Mouse (Mus musculus): ENCODE results near the gene 1700014D04Rik. TPM values are rescaled to one million over a fixed set of nuclear protein-coding genes. Genes with fewer than 3 reads are reported as not detected.

The 1700014D04Rik gene
- polyA plus RNA-seq, 1 experiment from 2014 or later: 0.05 TPM

DNA sequence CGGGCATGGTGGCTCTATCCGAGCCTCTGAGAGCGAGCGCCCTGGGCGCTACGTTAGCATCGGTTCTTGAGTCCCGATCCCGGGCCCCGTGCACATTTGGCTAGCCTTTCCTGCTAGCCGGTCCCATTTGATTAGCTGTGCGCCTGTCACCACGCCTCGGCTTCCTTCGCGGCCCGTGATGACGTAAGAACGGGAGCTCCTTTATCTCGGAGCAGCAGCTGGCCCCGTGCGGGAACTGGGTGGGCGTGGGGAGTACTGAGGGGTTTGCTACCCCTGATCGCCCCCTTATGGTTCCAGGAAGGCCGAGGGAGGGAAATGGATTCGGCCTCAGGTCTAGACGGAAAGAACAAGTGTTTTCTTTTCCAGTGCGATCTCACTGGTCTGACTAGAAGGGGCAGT lies 23.6 kb upstream of the 1700014D04Rik start:
- 0% methylated on average over 28 of the region's 28 CpGs for WGBS
- peak overlapping the region; percentile 85 for H3K4me3 ChIP-seq (ENCODE audit: low read depth, low read length)
- H3K9ac ChIP-seq (ENCODE audit: low read depth, low read length): peak overlapping the region; percentile 69
- peak overlapping the region; percentile 62 for H3K4me2 ChIP-seq (replicated peaks; ENCODE audit: low read depth, low read length)
- peak overlapping the region; percentile 97 for H3K27ac ChIP-seq (ENCODE audit: low read depth, low read length)
- ATAC-seq (ENCODE audit: low FRiP score) (peak; percentile 93), DNase-seq (ENCODE audit: low spot score) (peak; percentile 91)
- H3K9me3 ChIP-seq (ENCODE audit: control insufficient read depth, low read length): no peaks in the 10 kb centered on the region
- H3K4me1 ChIP-seq (replicated peaks; ENCODE audit: control insufficient read depth, insufficient read depth, low read length): peaks cover 9% of the 10 kb centered on the region
- no peaks in the 10 kb centered on the region for H3K27me3 ChIP-seq (ENCODE audit: control insufficient read depth, insufficient read depth, low read length)
- H3K36me3 ChIP-seq (ENCODE audit: control insufficient read depth, insufficient read depth, low read length): no peaks in the 10 kb centered on the region

DNA sequence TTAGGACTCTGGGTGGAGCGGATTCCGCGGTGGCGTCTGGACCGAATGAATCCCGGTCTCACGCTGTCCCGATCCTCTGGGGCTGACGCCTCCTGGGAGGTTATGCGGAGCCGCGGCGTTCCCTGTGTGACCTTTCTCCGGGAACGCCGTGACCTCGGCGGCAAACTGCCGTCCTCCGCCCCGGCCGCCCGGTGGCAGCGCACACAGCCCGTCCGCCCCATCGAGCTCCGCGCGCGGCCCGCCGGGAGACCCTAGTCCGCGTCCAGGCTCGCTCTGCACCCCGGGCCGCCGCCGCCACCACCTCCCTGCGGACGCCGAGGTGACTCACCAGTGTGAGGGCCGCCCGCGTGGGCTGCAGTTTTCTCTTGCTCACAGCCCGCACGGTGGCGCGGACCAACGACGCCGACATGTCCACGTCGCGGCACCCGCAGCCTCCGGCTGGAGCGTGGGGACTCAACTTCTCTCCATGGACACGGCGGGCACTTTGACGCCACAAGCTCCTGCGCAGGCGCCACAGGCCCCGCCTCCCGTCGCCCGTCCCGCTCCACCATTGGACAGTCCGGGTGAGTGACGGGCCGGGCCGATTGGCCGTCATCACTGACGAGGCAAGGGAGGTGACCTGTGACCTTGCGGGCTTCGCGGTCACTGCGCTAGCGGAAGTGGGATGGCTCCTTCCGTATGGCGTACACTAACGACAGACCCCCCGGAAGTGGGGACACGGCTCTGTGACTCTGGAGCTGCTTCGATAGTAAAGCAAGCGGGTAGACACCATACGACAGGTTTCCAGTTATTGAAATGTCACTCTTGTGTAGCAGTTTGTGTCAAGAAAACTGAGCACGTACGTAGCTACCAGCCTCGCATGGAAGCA lies 23.0 kb upstream of the 1700014D04Rik start, which contains the start of gene Isca1:
TSS of gene Isca1 (minus strand) at position 515 of the 868 bp plus-strand sequence.
- H3K9ac ChIP-seq (ENCODE audit: low read depth, low read length): peak within 1 kb of the TSS; percentile 77
- peak within 1 kb of the TSS; percentile 85 for H3K4me3 ChIP-seq (ENCODE audit: low read depth, low read length)
- no peaks in the 10 kb centered on the region for H3K27me3 ChIP-seq (ENCODE audit: control insufficient read depth, insufficient read depth, low read length)
- ATAC-seq (ENCODE audit: low FRiP score) (peak; percentile 99), DNase-seq (ENCODE audit: low spot score) (peak; percentile 99)
- WGBS: under 1% methylated on average over 86 of the region's 91 CpGs
- H3K27ac ChIP-seq (ENCODE audit: low read depth, low read length): peak within 1 kb of the TSS; percentile 97
- H3K36me3 ChIP-seq (ENCODE audit: control insufficient read depth, insufficient read depth, low read length): no peaks in the 10 kb centered on the region
- H3K9me3 ChIP-seq (ENCODE audit: control insufficient read depth, low read length): no peaks in the 10 kb centered on the region
- peak within 1 kb of the TSS; percentile 74 for H3K4me2 ChIP-seq (replicated peaks; ENCODE audit: low read depth, low read length)
- H3K4me1 ChIP-seq (replicated peaks; ENCODE audit: control insufficient read depth, insufficient read depth, low read length): peaks cover 9% of the 10 kb centered on the region

DNA sequence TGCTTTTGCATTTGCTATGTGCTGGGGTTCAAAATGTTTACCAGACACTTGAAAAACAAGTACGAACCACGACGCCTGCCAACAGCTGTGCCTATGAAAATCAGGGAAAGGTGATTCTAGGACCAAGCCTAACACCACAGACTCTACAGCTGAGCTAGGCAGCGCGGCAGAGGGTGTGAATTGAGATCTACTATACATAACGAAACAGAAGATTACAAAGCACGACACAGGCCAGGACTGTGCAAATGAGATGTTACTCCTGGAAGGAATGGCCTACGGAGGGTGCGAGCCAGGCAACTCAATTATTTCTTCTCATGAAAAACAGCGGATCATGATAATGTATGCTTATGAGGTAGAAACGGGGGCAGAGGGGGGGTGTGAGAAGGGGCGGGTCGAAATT lies 22.0 kb upstream of the 1700014D04Rik start:
- no peak overlapping the region for H3K27ac ChIP-seq (ENCODE audit: low read depth, low read length)
- H3K36me3 ChIP-seq (ENCODE audit: control insufficient read depth, insufficient read depth, low read length): no peaks in the 10 kb centered on the region
- 44% methylated on average over 13 of the region's 13 CpGs for WGBS
- H3K27me3 ChIP-seq (ENCODE audit: control insufficient read depth, insufficient read depth, low read length): no peaks in the 10 kb centered on the region
- H3K4me1 ChIP-seq (replicated peaks; ENCODE audit: control insufficient read depth, insufficient read depth, low read length): peaks cover 9% of the 10 kb centered on the region
- ATAC-seq (ENCODE audit: low FRiP score): no peak
- H3K4me2 ChIP-seq (replicated peaks; ENCODE audit: low read depth, low read length): peak overlapping the region; percentile 74
- H3K4me3 ChIP-seq (ENCODE audit: low read depth, low read length): peak overlapping the region; percentile 85
- no peaks in the 10 kb centered on the region for H3K9me3 ChIP-seq (ENCODE audit: control insufficient read depth, low read length)
- H3K9ac ChIP-seq (ENCODE audit: low read depth, low read length): peak overlapping the region; percentile 77; the same call in 1 of the 2 replicates
- DNase-seq (ENCODE audit: low spot score): no peak

DNA sequence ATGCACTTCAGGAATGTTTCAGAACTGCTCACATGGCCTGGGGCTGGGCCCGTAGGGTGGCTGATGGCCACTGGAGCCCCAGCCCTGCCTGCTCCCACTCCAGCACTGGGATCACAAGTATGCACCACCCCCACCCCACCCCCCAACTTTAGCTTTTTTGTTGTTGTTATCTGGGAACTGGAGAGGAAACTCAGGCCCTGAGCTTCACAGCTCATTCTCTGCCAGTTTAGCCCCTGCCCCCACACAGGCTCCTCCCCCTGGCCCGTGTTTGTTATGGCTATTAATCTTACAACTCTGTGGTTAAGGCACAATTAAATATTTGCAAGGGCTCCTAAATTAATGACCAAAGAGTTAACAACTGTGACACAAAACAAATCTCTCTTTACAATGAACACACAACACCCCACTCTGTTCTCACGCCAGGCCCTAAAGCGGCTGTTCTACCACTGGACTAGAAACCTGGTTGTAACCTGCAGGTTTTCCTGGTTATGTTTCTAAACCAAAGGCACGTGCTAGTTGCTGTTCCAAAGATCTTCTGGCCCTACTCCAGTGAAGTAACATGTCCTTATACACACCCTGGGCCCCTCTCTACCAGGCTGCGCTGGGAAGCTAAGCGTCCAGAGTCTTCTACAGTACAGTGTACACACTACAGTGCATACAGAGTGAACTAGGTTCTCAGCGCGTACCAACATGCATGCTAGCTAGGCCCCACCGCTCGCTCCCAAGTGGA lies 20.4 kb upstream of the 1700014D04Rik start:
- Histone ChIP-seq H3K4me2 (replicated peaks; ENCODE audit: low read depth, low read length) (no peak overlapping the region), H3K9me3 (ENCODE audit: control insufficient read depth, low read length) (no peaks in the 10 kb centered on the region), H3K4me1 (replicated peaks; ENCODE audit: control insufficient read depth, insufficient read depth, low read length) (peaks cover 9% of the 10 kb centered on the region), H3K27ac (ENCODE audit: low read depth, low read length) (no peak overlapping the region), H3K27me3 (ENCODE audit: control insufficient read depth, insufficient read depth, low read length) (no peaks in the 10 kb centered on the region), H3K9ac (ENCODE audit: low read depth, low read length) (no peak overlapping the region), H3K36me3 (ENCODE audit: control insufficient read depth, insufficient read depth, low read length) (no peaks in the 10 kb centered on the region), H3K4me3 (ENCODE audit: low read depth, low read length) (no peak overlapping the region)
- no peak for ATAC-seq (ENCODE audit: low FRiP score)
- 83% methylated on average over 11 of the region's 11 CpGs for WGBS
- DNase-seq (ENCODE audit: low spot score): no peak

DNA sequence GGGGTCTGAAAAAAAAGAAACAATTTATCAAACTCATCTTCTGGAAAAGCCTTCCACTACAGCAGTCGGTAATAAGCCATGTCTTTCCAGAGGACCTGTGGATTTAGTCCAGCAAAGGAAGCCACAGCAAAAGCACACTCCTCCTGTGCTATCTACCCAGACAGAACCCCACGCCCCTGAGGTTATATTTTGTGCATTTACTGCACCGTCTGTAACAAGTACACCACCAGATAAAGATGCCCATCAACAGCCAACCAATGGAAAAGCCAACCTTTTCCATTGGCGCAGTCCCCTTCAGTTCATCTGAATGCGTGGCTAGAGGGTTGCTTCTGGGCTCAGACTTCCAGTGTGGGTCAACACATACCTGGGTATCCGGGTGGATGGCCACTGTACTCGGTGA lies 16.2 kb upstream of the 1700014D04Rik start:
- H3K9me3 ChIP-seq (ENCODE audit: control insufficient read depth, low read length): no peaks in the 10 kb centered on the region

DNA sequence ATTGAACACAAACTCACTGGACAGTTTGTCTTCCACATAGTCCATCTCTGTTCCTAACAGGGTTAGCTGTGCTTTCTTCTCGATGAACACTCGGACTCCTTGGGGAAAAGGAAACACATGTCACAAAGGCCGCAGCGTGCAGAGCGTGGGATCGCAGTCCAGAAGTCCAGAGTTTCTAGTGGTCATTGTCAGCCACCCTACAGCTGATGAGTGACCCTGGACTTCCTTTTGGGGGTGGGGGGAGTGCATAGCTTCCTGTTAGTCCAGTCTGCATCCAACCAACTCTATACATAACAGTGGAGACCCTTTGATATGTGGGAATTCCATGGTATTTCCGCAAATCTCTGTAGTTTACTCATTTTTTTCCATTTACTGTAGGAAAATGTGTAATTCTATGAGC lies 10.4 kb upstream of the 1700014D04Rik start:
- Histone ChIP-seq H3K36me3 (ENCODE audit: control insufficient read depth, insufficient read depth, low read length) (0 out of 2 replicates have a peak, but pooled peaks cover 8% of the 10 kb centered on the region), H3K9me3 (ENCODE audit: control insufficient read depth, low read length) (no peaks in the 10 kb centered on the region), H3K9ac (ENCODE audit: low read depth, low read length) (no peak overlapping the region), H3K4me3 (ENCODE audit: low read depth, low read length) (no peak overlapping the region), H3K27ac (ENCODE audit: low read depth, low read length) (no peak overlapping the region), H3K4me2 (replicated peaks; ENCODE audit: low read depth, low read length) (no peak overlapping the region), H3K27me3 (ENCODE audit: control insufficient read depth, insufficient read depth, low read length) (no peaks in the 10 kb centered on the region), H3K4me1 (replicated peaks; ENCODE audit: control insufficient read depth, insufficient read depth, low read length) (no peaks in the 10 kb centered on the region)
- WGBS: 88% methylated on average over 7 of the region's 7 CpGs
- no peak for DNase-seq (ENCODE audit: low spot score)
- ATAC-seq (ENCODE audit: low FRiP score): no peak

More for the DNA sequence above, 16.2 kb upstream of the 1700014D04Rik start:
- Histone ChIP-seq H3K4me1 (replicated peaks; ENCODE audit: control insufficient read depth, insufficient read depth, low read length) (peaks cover 6% of the 10 kb centered on the region), H3K4me3 (ENCODE audit: low read depth, low read length) (no peak overlapping the region), H3K27me3 (ENCODE audit: control insufficient read depth, insufficient read depth, low read length) (no peaks in the 10 kb centered on the region), H3K4me2 (replicated peaks; ENCODE audit: low read depth, low read length) (no peak overlapping the region), H3K9ac (ENCODE audit: low read depth, low read length) (no peak overlapping the region), H3K36me3 (ENCODE audit: control insufficient read depth, insufficient read depth, low read length) (0 out of 2 replicates have a peak, but pooled peaks cover 2% of the 10 kb centered on the region), H3K27ac (ENCODE audit: low read depth, low read length) (no peak overlapping the region)
- DNase-seq (ENCODE audit: low spot score): no peak
- 93% methylated on average over 7 of the region's 7 CpGs for WGBS
- no peak for ATAC-seq (ENCODE audit: low FRiP score)

DNA sequence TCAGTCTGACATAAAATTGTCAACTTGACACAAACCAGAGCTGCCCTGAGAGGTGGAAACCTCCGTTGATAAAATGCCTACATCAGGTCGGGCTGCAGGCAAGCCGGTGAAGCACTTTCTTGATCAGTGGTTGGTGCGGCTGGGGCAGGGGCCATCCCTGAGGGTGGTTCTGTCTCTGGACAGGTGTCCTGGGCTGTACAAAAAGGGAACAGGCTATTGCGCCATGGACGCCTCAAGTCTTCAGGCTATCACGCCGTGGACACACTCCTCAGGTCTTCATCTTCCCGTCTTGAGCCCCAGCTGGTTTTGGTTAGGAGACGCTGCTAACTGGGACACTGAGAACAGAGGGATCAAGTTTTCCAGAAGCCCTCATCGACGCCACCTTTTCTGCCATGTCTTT lies 3.8 kb upstream of the 1700014D04Rik start:
- no peaks in the 10 kb centered on the region for H3K9me3 ChIP-seq (ENCODE audit: control insufficient read depth, low read length)
- H3K4me2 ChIP-seq (replicated peaks; ENCODE audit: low read depth, low read length): no peak overlapping the region
- 0 out of 2 replicates have a peak, but pooled peaks cover 3% of the 10 kb centered on the region for H3K36me3 ChIP-seq (ENCODE audit: control insufficient read depth, insufficient read depth, low read length)
- H3K9ac ChIP-seq (ENCODE audit: low read depth, low read length): no peak overlapping the region
- H3K27ac ChIP-seq (ENCODE audit: low read depth, low read length): no peak overlapping the region
- H3K4me3 ChIP-seq (ENCODE audit: low read depth, low read length): no peak overlapping the region
- ATAC-seq (ENCODE audit: low FRiP score) (no peak), DNase-seq (ENCODE audit: low spot score) (no peak)
- WGBS: 80% methylated on average over 12 of the region's 12 CpGs
- no peaks in the 10 kb centered on the region for H3K4me1 ChIP-seq (replicated peaks; ENCODE audit: control insufficient read depth, insufficient read depth, low read length)
- no peaks in the 10 kb centered on the region for H3K27me3 ChIP-seq (ENCODE audit: control insufficient read depth, insufficient read depth, low read length)

DNA sequence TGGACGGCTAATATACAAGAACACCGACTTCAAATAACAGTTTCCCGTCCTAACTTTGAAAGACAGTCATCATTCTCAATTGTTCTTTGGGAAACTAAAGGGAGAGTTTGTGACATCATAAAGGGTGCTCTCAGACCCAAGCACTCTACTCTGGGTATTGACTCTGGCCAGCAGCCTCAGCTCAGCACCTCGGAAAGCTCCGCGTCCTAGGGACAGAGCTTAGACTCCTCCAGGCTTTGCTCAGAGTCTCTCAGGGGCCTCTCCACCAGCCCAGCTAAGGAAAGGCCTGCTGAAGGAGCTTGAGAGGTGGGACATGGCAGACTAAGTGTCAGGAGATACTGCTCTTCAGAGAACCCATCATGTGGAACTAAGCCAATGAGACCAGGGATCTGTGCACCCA lies 388 bp downstream of the 1700014D04Rik start:
- ATAC-seq (ENCODE audit: low FRiP score): no peak
- WGBS: 72% methylated on average over 5 of the region's 6 CpGs
- Histone ChIP-seq H3K4me1 (replicated peaks; ENCODE audit: control insufficient read depth, insufficient read depth, low read length) (no peaks in the 10 kb centered on the region), H3K4me2 (replicated peaks; ENCODE audit: low read depth, low read length) (no peak overlapping the region), H3K9me3 (ENCODE audit: control insufficient read depth, low read length) (no peaks in the 10 kb centered on the region), H3K27me3 (ENCODE audit: control insufficient read depth, insufficient read depth, low read length) (no peaks in the 10 kb centered on the region), H3K9ac (ENCODE audit: low read depth, low read length) (no peak overlapping the region), H3K4me3 (ENCODE audit: low read depth, low read length) (no peak overlapping the region), H3K27ac (ENCODE audit: low read depth, low read length) (no peak overlapping the region), H3K36me3 (ENCODE audit: control insufficient read depth, insufficient read depth, low read length) (no peaks in the 10 kb centered on the region)
- DNase-seq (ENCODE audit: low spot score): no peak
